Mouse (Mus musculus): Measurements from ENCODE around the gene Hs6st3. TPM values are rescaled to one million over a fixed set of nuclear protein-coding genes. Genes with fewer than 3 reads are reported as not detected.

The Hs6st3 gene
- polyA plus RNA-seq, 1 experiment from 2014 or later, result 0.11 TPM

DNA sequence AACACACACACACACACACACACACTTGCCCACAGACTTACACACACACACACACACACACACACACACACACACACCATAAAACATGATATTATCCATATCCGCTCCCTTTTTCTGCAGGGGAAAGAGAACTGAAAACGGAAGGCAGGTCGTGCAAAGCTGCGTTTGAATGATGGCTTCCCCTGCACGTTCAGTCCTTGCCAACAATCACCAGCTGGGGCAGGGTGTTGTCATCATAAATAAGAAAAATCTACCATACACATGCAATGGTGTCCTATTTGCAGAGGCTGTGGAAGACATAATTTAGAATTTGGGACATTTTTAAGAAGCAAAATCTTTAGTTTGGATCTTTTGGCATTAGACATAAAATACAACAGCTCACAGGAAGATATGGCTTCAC is 382.5 kb downstream of the Hs6st3 start:
- no peaks in the 10 kb centered on the region for H3K4me1 ChIP-seq (replicated peaks; ENCODE audit: control insufficient read depth, insufficient read depth)
- DNase-seq (ENCODE audit: low spot score) (no peak), ATAC-seq (ENCODE audit: low FRiP score, low TSS enrichment) (no peak)
- WGBS, result 41% methylated on average over 5 of the region's 5 CpGs
- H3K4me2 ChIP-seq (replicated peaks; ENCODE audit: low read depth), result no peak overlapping the region
- TF ChIP-seq EP300 (optimal IDR thresholded peaks at IDR 0.05) (no peak), CTCF (IDR thresholded peaks at IDR 0.05; ENCODE audit: low read depth) (no peak)
- H3K9ac ChIP-seq (ENCODE audit: low read length), result no peak overlapping the region
- H3K27me3 ChIP-seq (ENCODE audit: control insufficient read depth, insufficient read depth, low read length), result no peaks in the 10 kb centered on the region
- no peaks in the 10 kb centered on the region for H3K36me3 ChIP-seq (ENCODE audit: control insufficient read depth, insufficient read depth, low read length)
- H3K9me3 ChIP-seq (ENCODE audit: control insufficient read depth, low read length), result no peaks in the 10 kb centered on the region
- H3K27ac ChIP-seq (replicated peaks), result no peak overlapping the region
- no peak overlapping the region for H3K4me3 ChIP-seq (ENCODE audit: low read depth, low read length)

DNA sequence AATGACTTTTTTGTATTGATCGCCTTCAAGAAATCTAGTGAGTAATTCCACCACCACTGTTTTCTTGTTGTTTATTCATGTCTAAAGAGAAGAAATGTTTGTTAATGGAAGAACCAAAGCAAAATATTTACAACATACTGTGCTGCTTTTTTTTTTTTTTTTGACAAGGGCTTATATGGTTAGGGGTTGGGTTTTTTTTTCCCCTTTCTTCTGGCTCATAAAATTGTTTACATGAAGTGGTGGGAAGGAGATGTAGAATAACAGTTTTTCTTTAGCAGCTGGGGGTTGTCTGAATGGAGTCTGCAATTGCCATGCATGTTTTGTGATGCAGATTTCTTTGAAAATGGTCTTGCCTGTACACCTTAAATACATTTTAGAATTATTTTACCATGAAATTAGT is 382.9 kb downstream of the Hs6st3 start:
- no peak overlapping the region for H3K27ac ChIP-seq (replicated peaks)
- H3K27me3 ChIP-seq (ENCODE audit: control insufficient read depth, insufficient read depth, low read length), result no peaks in the 10 kb centered on the region
- H3K4me1 ChIP-seq (replicated peaks; ENCODE audit: control insufficient read depth, insufficient read depth), result no peaks in the 10 kb centered on the region
- no peak for ATAC-seq (ENCODE audit: low FRiP score, low TSS enrichment)
- no peak overlapping the region for H3K4me3 ChIP-seq (ENCODE audit: low read depth, low read length)
- TF ChIP-seq EP300 (optimal IDR thresholded peaks at IDR 0.05) (no peak), CTCF (IDR thresholded peaks at IDR 0.05; ENCODE audit: low read depth) (no peak)
- DNase-seq (ENCODE audit: low spot score), result no peak
- H3K36me3 ChIP-seq (ENCODE audit: control insufficient read depth, insufficient read depth, low read length), result no peaks in the 10 kb centered on the region
- no peak overlapping the region for H3K9ac ChIP-seq (ENCODE audit: low read length)
- no peak overlapping the region for H3K4me2 ChIP-seq (replicated peaks; ENCODE audit: low read depth)
- 76% methylated on average over 1 of the region's 1 CpGs for WGBS
- H3K9me3 ChIP-seq (ENCODE audit: control insufficient read depth, low read length), result no peaks in the 10 kb centered on the region

DNA sequence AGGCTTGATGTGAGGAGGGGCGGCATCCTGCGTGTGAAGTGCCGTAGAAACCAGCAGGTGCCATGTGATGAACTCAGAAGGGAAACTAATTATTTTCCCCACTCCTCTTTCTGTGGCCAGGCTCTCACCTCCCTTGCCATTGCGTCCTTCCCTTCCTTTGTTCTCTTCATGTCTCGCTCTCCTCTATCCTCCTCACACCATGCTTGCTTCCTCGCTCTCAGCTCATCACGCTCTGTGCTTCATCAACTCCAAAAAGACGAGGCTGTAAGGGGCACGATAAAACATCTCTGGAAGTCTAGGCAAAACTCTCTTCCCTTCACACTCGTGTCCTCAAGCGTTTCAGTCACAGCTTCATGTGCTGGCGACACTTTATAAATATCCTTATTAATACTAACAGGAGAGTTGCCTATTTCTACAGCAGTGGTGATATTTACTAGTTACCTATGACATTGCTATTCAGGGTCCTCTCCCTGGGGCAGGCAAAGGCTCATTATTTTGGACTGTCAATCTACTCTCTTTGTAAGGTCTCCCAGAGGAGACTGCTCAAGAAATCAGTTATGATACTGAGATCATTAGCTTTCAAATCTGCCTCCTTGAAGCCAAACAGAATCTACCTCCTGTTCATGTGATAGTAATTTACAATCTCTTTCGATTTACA is 394.9 kb downstream of the Hs6st3 start:
- H3K4me3 ChIP-seq (ENCODE audit: low read depth, low read length), result no peak overlapping the region
- H3K4me2 ChIP-seq (replicated peaks; ENCODE audit: low read depth), result no peak overlapping the region
- 74% methylated on average over 13 of the region's 13 CpGs for WGBS
- ATAC-seq (ENCODE audit: low FRiP score, low TSS enrichment) (no peak), DNase-seq (ENCODE audit: low spot score) (no peak)
- H3K4me1 ChIP-seq (replicated peaks; ENCODE audit: control insufficient read depth, insufficient read depth), result no peaks in the 10 kb centered on the region
- TF ChIP-seq CTCF (IDR thresholded peaks at IDR 0.05; ENCODE audit: low read depth) (no peak), EP300 (optimal IDR thresholded peaks at IDR 0.05) (no peak)
- H3K36me3 ChIP-seq (ENCODE audit: control insufficient read depth, insufficient read depth, low read length), result no peaks in the 10 kb centered on the region
- no peaks in the 10 kb centered on the region for H3K27me3 ChIP-seq (ENCODE audit: control insufficient read depth, insufficient read depth, low read length)
- no peak overlapping the region for H3K9ac ChIP-seq (ENCODE audit: low read length)
- H3K9me3 ChIP-seq (ENCODE audit: control insufficient read depth, low read length), result no peaks in the 10 kb centered on the region
- H3K27ac ChIP-seq (replicated peaks), result no peak overlapping the region

DNA sequence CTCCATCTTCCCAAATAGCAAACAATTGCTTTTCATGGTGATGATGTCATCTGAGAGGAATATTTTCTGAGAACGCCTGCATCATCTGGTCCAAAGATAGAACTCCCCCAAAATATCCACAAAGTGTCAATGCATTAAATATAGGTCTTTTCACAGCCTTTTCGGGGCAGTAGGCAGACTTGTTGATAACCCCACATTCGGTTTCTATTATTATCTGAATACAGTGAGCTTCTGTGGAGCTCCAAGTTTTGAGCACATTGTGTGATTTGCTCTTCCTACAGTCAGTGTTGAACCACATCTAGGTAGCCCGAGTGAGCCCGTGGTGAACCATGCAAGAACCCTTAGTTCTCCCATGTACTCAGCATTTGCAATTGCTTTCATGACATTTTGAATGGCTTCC is 402.4 kb downstream of the Hs6st3 start:
- DNase-seq (ENCODE audit: low spot score) (no peak), ATAC-seq (ENCODE audit: low FRiP score, low TSS enrichment) (no peak)
- WGBS, result 78% methylated on average over 5 of the region's 5 CpGs

DNA sequence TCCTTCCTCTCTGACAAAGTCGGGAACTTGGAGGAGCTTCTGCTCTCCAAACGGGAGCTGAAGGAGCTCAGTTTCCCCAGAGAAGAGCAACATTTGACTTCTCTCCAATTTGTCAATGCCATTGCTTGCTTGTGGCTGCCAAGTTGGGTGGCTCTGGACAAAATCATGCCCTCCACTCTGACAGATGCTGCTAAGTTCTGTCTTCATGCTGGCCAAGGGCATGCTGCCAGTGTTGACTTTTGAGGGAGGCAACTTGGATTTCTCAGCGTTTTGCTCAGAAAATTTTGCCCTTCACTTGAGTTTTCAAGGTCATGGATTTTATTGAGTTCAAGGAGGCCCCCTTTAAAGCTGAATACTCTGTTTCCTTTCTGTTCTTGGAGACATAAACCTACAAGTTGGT is 406.5 kb downstream of the Hs6st3 start:
- Histone ChIP-seq H3K36me3 (ENCODE audit: control insufficient read depth, insufficient read depth, low read length) (no peaks in the 10 kb centered on the region), H3K9me3 (ENCODE audit: control insufficient read depth, low read length) (no peaks in the 10 kb centered on the region), H3K4me1 (replicated peaks; ENCODE audit: control insufficient read depth, insufficient read depth) (no peaks in the 10 kb centered on the region), H3K27me3 (ENCODE audit: control insufficient read depth, insufficient read depth, low read length) (no peaks in the 10 kb centered on the region), H3K4me2 (replicated peaks; ENCODE audit: low read depth) (no peak overlapping the region), H3K9ac (ENCODE audit: low read length) (no peak overlapping the region), H3K27ac (replicated peaks) (no peak overlapping the region), H3K4me3 (ENCODE audit: low read depth, low read length) (no peak overlapping the region)
- no peak for ATAC-seq (ENCODE audit: low FRiP score, low TSS enrichment)
- no peak for DNase-seq (ENCODE audit: low spot score)
- TF ChIP-seq CTCF (IDR thresholded peaks at IDR 0.05; ENCODE audit: low read depth) (no peak), EP300 (optimal IDR thresholded peaks at IDR 0.05) (no peak)
- 38% methylated on average over 3 of the region's 3 CpGs for WGBS

More for the DNA sequence above, 402.4 kb downstream of the Hs6st3 start:
- Histone ChIP-seq H3K9me3 (ENCODE audit: control insufficient read depth, low read length) (no peaks in the 10 kb centered on the region), H3K4me1 (replicated peaks; ENCODE audit: control insufficient read depth, insufficient read depth) (no peaks in the 10 kb centered on the region), H3K4me2 (replicated peaks; ENCODE audit: low read depth) (no peak overlapping the region), H3K9ac (ENCODE audit: low read length) (no peak overlapping the region), H3K27me3 (ENCODE audit: control insufficient read depth, insufficient read depth, low read length) (no peaks in the 10 kb centered on the region), H3K27ac (replicated peaks) (no peak overlapping the region), H3K36me3 (ENCODE audit: control insufficient read depth, insufficient read depth, low read length) (no peaks in the 10 kb centered on the region), H3K4me3 (ENCODE audit: low read depth, low read length) (no peak overlapping the region)
- TF ChIP-seq CTCF (IDR thresholded peaks at IDR 0.05; ENCODE audit: low read depth), result no peak
- no peak for TF ChIP-seq EP300 (optimal IDR thresholded peaks at IDR 0.05)

DNA sequence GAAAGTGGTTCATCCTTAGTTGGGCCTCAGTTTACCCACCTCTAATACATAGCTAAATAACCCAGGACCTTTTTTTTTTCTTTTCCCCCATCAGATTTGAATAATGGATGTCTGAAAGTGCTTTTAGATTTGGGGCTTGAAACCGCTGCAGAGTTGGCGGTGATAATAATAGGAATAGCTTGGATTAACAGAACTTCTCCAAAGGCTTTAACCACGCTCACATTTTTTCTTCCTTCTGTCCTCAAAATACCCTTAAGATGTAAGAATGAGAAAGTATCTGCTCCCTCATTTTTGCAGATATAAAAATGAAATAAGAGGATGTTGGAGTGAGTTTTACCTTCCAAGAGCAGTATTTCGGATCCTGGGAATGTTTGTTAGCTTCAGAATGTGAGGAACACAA is 420.2 kb downstream of the Hs6st3 start:
- TF ChIP-seq EP300 (optimal IDR thresholded peaks at IDR 0.05), result no peak
- no peak for TF ChIP-seq CTCF (IDR thresholded peaks at IDR 0.05; ENCODE audit: low read depth)
- H3K9me3 ChIP-seq (ENCODE audit: control insufficient read depth, low read length), result no peaks in the 10 kb centered on the region
- DNase-seq (ENCODE audit: low spot score), result no peak
- WGBS, result 80% methylated on average over 4 of the region's 4 CpGs
- no peak overlapping the region for H3K9ac ChIP-seq (ENCODE audit: low read length)
- no peaks in the 10 kb centered on the region for H3K4me1 ChIP-seq (replicated peaks; ENCODE audit: control insufficient read depth, insufficient read depth)
- H3K36me3 ChIP-seq (ENCODE audit: control insufficient read depth, insufficient read depth, low read length), result no peaks in the 10 kb centered on the region
- no peak overlapping the region for H3K4me2 ChIP-seq (replicated peaks; ENCODE audit: low read depth)
- H3K27ac ChIP-seq (replicated peaks), result no peak overlapping the region
- H3K27me3 ChIP-seq (ENCODE audit: control insufficient read depth, insufficient read depth, low read length), result no peaks in the 10 kb centered on the region
- ATAC-seq (ENCODE audit: low FRiP score, low TSS enrichment), result no peak
- no peak overlapping the region for H3K4me3 ChIP-seq (ENCODE audit: low read depth, low read length)
